Mouse (Mus musculus) limb, embryonic 10.5 days (tissue): Measurements from ENCODE around the gene Slc6a9. TPM values are rescaled to one million over a fixed set of nuclear protein-coding genes. Genes with fewer than 3 reads are reported as not detected.

Experiments
- DNase-seq: peaks from one replicate; pipeline ENCODE4 v3.0.0-alpha.2; 2017; ENCODE audit warnings: low spot score
- H3K27ac ChIP-seq: fragments of 300-500 bp; sonication (generic); 2 replicates; pipeline ENCODE4 v1.5.1; 2016; ENCODE audit warnings: mild to moderate bottlenecking
- H3K27me3 ChIP-seq: fragments of 300-500 bp; sonication (generic); 2 replicates; pipeline ENCODE4 v1.6.1; 2016; ENCODE audit warnings: low read depth, mild to moderate bottlenecking; ENCODE audit not compliant: poor library complexity, severe bottlenecking
- H3K36me3 ChIP-seq: fragments of 300-500 bp; sonication (generic); 2 replicates; pipeline ENCODE4 v1.6.1; 2016; ENCODE audit warnings: mild to moderate bottlenecking, moderate library complexity
- H3K4me1 ChIP-seq: fragments of 300-500 bp; sonication (generic); 2 replicates; pipeline ENCODE4 v1.6.1; 2016
- H3K4me3 ChIP-seq: fragments of 300-500 bp; sonication (generic); 2 replicates; pipeline ENCODE4 v1.5.1; 2016; ENCODE audit warnings: mild to moderate bottlenecking, moderate library complexity
- H3K9me3 ChIP-seq: fragments of 300-500 bp; sonication (generic); replicated peaks from 2 replicates; pipeline ENCODE4 v1.6.1; 2016; ENCODE audit warnings: mild to moderate bottlenecking
- WGBS: fragments of 180-500 bp; shearing (Covaris S2); methylation state at CpG from one replicate; pipeline ENCODE4 v1.1.7; 2016; 5-methylcytosine and 5-hydroxymethylcytosine counted together
- polyA plus RNA-seq: library from polyadenylated mRNA; unstranded; fragments of >200 nt; fragmentation: Nextera tagmentation; extraction: Ambion mirVana; gene quantifications from 2 replicates; pipeline ENCODE4 v1.2.1, GENCODE M21; 2016

The Slc6a9 gene
- polyA plus RNA-seq, 1 experiment from 2014 or later = 10.3 TPM

DNA sequence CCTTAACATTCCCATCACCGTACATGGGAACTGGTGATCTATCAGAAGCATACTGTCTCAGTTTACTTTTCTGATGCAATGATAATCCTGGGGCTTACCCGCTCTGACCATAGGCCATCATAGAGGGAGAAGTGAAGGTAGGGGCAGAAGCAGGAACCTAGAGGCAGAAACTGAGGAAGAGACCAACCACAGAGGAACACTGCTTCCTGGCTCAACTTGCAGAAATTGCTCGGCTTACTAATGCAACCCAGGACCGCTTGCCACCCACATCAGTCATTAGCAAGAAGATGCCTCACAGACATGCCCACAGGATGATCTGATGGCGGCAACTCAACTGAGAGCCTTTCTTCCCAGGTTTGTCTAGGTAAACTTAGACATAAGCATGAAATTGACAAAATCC is 84.5 kb downstream of the Slc6a9 start:
- no peaks in the 10 kb centered on the region for H3K36me3 ChIP-seq
- 90% methylated on average over 5 of the region's 5 CpGs for WGBS
- no peak for DNase-seq
- no peak overlapping the region for H3K4me3 ChIP-seq
- H3K27ac ChIP-seq = no peak overlapping the region
- peaks cover 14% of the 10 kb centered on the region for H3K4me1 ChIP-seq
- H3K9me3 ChIP-seq = no peaks in the 10 kb centered on the region
- H3K27me3 ChIP-seq = peaks cover 4% of the 10 kb centered on the region; the same call in 1 of the 2 replicates

DNA sequence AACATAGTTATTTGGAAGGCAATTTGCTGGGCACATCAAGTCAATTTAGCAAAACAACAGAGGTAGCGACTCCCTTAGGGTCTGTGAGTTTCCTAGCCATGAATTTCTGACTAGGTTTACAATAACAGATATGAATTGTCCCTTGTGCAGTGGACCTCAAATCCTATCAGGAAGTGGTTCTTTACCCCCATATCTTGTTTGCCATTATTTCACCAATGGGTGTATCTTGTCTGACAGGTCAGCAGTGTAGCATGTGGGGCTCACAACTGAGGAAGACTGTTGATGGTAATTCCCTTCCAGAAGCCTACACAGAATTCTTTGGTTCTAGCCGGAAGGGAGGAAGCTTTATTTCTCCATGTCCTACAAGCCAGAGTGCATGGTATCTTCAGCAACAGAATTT is 87.1 kb downstream of the Slc6a9 start:
- 94% methylated on average over 2 of the region's 2 CpGs for WGBS
- Histone ChIP-seq H3K9me3 (no peaks in the 10 kb centered on the region), H3K27me3 (peaks cover 30% of the 10 kb centered on the region), H3K4me3 (no peak overlapping the region), H3K36me3 (no peaks in the 10 kb centered on the region), H3K27ac (no peak overlapping the region), H3K4me1 (peaks cover 1% of the 10 kb centered on the region)
- DNase-seq = no peak

DNA sequence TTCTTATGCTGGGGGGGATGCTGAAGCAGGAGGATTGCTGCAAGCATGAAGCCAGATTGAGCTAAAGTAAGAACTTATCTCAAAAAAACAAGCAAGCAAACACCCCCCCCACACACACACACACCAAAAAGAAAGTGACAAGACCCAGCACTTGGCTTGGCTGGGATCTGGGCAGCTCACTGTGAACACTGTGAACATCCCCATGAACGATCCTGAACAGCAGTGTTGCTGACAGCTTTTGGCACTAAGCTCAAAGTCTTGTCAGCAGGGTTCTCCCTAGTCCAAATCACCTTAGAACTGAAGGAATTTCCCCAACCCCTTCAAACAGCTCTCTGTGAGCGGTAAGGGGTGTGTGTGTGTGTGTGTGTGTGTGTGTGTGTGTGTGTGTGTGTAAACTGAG is 89.1 kb downstream of the Slc6a9 start:
- Histone ChIP-seq H3K9me3 (no peaks in the 10 kb centered on the region), H3K27me3 (peaks cover 51% of the 10 kb centered on the region), H3K27ac (no peak overlapping the region), H3K4me1 (peaks cover 22% of the 10 kb centered on the region), H3K36me3 (no peaks in the 10 kb centered on the region), H3K4me3 (no peak overlapping the region)
- whole genome bisulfite sequencing = 70% methylated on average over 2 of the region's 2 CpGs
- DNase-seq = no peak

Other genes with a start within 250 kb of the Slc6a9 start
- 89.7 and 92.2 TPM in 2 replicates for gene Dmap1, start 152.2 kb upstream of the Slc6a9 start, polyA plus RNA-seq
- gene Gm12845, start 110.1 kb upstream of the Slc6a9 start, polyA plus RNA-seq = not detected in 2 replicates
- 0.06 TPM in 1 of 2 replicates, not detected in the other for gene Klf17, start 68.9 kb upstream of the Slc6a9 start, polyA plus RNA-seq
- gene Ccdc24, start 38.1 kb downstream of the Slc6a9 start, polyA plus RNA-seq = 0.96 and 1.3 TPM in 2 replicates
- gene B4galt2, start 49.0 kb downstream of the Slc6a9 start, polyA plus RNA-seq = 22.8 and 26.2 TPM in 2 replicates
- 143 and 147 TPM in 2 replicates for gene Atp6v0b, start 52.8 kb downstream of the Slc6a9 start, polyA plus RNA-seq
- 22.7 and 25.1 TPM in 2 replicates for gene Dph2, start 57.5 kb downstream of the Slc6a9 start, polyA plus RNA-seq
- gene Ipo13, start 80.5 kb downstream of the Slc6a9 start, polyA plus RNA-seq = 56.0 and 56.7 TPM in 2 replicates
- gene Artn, start 95.3 kb downstream of the Slc6a9 start, polyA plus RNA-seq = 6.5 and 13.5 TPM in 2 replicates